Mouse (Mus musculus) cerebral cortex, adult 2 months (tissue): ENCODE data around the gene Olfr23.

ENCODE experiments used
- WGBS: fragments of 180-500 bp; shearing (Covaris S2); methylation state at CpG from one replicate; pipeline ENCODE4 v1.1.7; 2018; 5-methylcytosine and 5-hydroxymethylcytosine counted together

Gene Olfr23

DNA sequence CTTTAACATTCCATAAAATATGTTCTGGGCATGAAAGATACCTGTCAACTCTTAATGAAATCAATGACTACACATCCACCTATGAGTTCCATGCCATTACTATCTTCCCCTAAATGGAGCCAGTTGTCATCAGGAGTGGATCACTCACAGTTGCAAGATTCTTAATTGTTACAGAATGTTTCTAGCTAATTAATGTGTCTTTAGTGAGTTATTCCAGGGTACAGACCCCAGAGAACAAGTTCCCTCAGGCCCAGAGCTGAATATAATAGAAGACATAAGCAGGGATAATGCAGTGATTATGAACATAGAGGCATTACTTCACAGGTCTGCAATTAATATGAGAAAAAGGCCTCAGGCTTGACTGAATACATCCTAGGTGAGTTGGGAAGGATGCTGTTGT is at the start of gene Olfr23:
Gene Olfr23, plus strand, starts transcription at position 301 of the 400 bp plus-strand sequence.

DNA sequence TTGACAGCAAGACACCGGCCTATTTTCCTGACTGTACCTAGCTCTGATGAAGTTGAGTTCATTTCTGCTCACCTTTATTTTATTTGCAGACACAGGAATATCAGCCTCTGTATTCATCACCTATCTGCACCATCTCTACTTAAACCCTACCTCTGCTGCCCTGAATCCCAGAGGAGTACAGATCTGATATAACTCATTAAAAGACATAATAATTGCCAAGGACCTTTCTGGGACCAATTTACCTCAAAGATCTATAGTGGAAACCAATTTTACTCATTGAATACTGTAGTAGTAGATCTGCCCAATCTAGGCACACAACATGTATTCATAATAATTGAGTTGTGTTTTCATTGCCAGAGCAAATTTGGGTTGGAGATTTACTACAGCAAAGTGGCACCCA is 45.8 kb upstream of the Olfr23 start, which contains the start of gene Olfr394:
Gene Olfr394, minus strand, starts transcription at position 101 of the 400 bp plus-strand sequence.
- whole genome bisulfite sequencing = 82% methylated on average over 1 of the region's 1 CpGs

DNA sequence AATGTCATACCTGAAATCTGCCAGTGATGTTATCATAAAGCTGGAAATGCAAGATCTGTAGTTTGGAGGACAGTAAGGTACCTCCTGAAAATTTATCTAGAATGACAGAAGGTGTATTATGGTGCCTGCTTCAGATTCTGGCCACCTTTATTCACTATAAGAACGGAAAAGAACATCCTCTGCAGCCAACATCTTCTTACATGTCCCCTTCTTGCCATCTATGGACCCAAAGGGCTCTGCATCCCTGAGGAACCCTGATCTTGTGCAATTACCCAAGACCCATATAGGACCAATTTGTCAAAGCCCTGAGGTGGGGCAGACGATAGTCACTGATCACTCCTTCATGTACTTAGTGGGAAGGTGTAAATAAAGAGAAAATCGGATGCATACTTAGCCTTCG is 27.3 kb upstream of the Olfr23 start, which contains the start of gene Olfr395:
Gene Olfr395, minus strand, starts transcription at position 101 of the 400 bp plus-strand sequence.
- 75% methylated on average over 4 of the region's 4 CpGs for WGBS

DNA sequence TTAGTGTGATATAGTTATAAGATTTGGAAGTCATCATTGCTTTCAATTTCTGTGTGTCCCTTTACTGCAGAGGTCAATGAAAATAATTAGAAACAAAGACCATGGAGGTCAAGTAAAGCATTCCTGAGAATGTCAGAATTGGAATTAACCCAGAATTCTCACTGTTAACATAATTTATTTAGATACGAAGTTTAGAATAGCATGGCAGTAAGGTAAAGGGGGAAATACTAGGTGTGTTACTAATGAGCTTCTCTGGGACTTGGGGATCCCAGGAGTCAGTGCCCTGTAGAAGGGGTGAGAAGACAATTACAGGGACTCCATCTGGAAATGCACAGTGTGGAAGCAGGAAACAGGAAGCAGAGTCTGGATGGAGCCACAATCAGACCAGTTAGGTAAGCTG is 24.0 kb downstream of the Olfr23 start, which contains the start of gene Olfr397:
Gene Olfr397, plus strand, starts transcription at position 301 of the 400 bp plus-strand sequence.
- WGBS = 62% methylated on average over 1 of the region's 1 CpGs

DNA sequence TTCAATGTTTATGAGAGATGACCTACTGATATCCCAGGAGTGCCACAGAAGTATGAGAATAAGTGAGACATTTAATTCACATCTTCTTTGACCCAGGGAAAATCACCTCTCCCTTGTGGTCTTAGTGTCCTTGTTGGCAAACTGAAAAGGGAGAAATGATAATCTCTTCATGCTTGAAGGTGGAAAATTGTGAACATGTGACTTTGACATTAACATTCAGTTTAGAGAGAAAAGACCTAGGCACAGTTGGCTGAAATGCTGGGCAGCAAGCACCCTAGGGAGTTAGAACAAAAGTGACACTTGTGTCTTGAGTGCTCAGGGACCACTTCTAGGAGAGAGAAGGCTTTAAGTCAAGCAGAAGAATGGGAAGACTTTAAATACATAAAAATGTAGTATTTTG is 53.8 kb downstream of the Olfr23 start, which contains the start of gene Olfr398:
Gene Olfr398, minus strand, starts transcription at position 101 of the 400 bp plus-strand sequence.

